Mouse (Mus musculus) cerebellum, adult 11 months (tissue): ENCODE data around the gene Ccr10.

Source experiments
- DNase-seq: peaks from one replicate; pipeline ENCODE4 v3.0.0; 2022

The Ccr10 gene

DNA sequence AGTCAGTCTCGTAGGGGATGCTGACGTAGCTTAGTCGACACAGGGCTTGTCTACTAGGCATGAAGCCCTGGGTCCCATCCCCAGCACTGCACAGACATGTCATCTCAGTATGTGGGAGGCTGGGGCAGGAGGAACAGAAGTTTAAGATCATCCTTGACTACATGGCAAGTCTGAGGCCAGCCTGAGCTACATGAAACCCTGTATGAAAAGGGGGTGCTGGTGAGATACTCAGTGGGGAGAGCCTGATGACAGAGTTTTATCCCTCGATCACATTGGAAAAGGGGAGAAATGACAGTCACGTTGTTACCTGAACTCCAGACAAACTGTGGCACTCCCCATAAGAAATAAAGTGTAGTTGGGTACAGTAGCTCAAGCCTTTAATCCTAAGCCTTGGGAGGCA, 12.3 kb upstream of the Ccr10 start:
- DNase-seq, result peak; percentile 25

DNA sequence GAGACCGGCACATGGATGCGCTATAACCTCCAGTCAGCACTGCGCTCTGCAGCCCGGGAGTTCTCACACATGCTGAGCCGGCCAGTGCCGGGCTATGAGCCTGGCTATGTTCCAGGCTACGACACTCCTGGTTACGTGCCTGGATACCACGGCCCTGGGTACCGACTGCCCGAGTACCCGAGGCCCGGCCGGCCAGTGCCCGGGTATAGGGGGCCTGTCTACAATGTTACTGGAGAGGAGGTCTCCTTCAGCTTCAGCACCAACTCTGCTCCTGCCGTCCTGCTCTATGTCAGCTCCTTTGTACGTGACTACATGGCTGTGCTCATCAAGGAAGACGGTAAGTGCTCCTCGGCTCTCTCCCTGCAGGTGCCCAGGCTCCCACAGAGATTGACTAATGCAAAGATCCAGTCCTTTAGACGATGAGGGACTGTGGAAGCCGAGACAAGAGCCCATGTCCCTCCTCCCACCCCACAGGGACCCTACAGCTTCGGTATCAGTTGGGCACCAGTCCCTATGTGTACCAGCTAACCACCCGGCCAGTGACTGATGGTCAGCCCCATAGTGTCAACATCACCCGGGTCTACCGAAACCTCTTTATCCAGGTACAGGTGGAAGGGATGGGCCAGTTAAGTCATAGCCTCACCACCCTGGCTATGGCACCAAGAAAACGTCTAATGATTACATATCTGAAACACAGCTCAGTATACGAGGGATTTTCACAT, 11.4 kb upstream of the Ccr10 start:
- DNase-seq, result peak; percentile 66

DNA sequence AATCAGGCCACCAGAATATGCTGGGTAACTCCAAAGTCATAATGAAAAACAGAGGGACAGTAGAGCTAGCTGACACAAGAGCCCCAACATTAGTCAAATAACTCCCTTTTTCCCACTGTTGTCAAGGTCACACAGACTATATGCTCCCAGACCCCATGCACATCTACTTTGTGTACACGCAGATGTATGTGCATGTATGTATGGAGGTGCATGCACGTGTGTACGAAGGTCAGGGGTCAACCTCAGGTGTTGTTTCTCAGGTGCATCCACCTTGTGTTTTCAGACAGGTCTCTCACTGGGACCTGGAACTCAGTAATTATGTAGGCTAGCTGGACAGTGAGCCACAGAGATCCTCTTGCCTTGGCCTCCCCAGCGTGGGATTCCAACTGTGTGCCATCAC, 10.2 kb upstream of the Ccr10 start:
- DNase-seq, result peak; percentile 28

DNA sequence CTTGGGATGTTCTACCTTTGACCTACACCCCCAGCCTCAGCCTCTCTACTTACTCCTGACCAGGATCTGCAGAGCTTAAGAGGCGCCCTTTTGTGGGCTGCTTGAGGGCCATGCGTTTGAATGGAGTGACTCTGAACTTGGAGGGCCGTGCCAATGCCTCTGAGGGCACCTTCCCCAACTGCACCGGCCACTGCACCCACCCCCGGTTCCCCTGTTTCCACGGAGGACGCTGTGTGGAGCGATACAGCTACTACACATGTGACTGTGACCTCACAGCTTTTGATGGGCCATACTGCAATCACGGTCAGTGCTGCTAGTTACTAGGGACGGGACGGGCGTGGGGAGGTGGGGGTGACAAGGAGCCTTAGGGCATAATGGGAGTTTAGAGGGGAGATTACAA, 9.7 kb upstream of the Ccr10 start:
- peak; percentile 32 for DNase-seq

DNA sequence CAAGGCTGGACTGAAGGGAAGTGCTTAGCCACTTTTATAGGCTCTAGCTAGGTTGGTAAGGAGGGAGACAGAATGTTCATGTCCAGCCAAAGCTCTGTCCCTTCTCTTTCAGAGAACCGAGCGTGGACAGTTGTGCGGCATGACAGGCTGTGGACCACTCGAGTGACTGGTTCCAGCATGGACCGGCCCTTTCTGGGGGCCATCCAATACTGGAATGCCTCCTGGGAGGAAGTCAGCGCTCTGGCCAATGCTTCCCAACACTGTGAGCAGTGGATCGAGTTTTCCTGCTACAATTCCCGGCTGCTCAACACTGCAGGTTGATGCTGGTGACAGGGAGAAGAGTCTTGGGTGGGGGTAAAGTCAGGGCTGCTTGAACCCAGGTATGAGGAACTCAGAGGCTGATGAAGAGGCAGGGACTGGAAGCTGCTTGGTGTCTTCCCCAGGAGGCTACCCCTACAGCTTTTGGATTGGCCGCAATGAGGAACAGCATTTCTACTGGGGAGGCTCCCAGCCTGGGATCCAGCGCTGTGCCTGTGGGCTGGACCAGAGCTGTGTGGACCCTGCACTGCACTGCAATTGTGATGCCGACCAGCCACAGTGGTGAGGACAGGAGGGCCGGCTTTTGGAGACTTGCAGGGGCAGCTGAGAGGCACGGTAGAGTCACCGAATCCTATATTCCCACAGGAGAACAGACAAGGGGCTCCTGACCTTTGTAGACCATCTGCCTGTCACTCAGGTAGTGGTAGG, 7.7 kb upstream of the Ccr10 start:
- no peak for DNase-seq

DNA sequence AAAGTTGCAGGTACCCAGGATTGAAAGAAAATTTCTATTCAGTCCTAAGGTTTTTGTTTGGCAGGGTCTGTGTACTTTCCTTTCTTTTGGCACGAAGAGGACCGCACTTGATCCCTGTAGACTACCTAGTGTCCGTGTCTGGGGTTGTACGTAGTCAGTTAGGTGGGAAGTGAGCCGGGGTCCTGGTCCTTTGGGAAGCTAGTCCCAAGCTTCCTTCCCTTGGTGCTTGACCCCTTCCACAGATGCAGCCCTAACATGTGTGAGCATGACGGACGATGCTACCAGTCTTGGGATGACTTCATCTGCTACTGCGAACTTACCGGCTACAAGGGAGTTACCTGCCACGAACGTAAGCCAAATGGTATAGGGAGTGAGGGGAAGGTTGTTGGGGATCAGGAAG, 6.7 kb upstream of the Ccr10 start:
- no peak for DNase-seq

DNA sequence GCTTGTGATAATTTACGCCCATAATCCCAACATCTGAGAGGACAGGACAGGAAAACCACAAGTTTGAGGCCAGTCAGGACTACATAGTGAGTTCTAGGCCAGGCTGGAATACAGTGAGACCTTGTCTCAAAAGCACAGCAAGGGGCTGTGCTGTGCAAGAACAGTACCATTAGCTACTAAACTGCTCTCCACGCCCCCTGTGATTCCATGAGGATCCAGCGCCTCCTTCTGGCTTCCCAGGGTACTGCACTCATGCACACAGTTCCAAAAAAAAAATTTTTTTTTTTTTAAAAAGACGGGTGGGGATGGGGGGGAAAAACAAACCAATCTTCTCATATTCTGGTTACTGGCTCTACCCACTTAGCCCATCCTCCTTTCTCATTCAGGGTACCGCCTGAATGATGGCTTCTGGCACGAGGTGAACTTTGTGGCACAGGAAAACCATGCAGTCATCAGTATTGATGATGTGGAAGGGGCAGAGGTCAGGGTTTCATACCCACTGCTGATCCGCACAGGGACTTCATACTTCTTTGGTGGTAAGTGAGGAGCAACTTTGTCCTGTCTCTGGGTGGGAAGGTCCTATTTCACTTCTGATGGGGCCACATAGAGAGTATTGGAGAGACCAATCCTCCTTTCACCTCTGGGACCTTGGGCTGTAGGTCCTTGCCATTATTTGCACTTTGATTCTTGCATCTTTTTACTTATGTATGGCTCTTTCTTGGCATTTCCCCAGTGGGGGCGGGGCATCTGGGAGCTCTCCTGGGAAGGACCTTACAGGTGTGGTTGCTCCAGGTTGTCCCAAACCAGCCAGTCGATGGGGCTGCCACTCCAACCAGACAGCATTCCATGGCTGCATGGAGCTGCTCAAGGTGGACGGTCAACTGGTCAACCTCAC, 5.8 kb upstream of the Ccr10 start:
- DNase-seq, result peak; percentile 64

DNA sequence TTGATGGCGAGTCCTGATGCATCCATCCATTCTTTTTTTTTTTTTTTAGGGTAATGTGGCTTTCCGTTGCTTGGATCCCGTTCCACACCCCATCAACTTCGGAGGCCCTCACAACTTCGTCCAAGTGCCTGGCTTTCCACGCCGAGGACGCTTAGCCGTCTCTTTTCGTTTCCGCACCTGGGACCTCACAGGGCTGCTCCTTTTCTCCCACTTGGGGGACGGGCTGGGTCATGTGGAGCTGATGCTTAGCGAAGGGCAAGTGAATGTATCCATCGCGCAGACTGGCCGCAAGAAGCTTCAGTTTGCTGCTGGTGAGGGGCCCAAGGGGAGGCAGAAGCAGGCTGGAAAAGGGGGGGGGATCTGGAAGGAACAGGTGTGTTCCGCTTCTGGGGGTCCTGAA, 5.0 kb upstream of the Ccr10 start:
- no peak for DNase-seq

DNA sequence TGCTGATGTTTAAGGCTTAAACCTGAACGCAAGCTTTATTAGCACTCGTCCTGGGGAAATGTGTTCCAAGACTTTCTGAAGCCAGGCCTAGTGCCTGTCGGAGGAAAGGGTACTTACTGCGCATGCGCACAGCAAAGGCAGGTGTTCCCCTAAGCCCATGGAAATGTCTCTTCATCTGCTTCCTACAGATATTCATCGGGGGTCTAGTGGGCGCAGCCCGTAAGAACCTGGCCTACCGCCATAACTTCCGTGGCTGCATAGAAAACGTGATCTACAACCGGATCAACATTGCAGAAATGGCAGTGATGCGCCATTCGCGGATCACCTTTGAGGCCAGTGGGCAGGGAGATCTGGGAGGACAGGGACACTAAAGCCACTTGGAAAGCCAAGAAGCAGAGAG, 4.1 kb upstream of the Ccr10 start:
- DNase-seq, result peak; percentile 71

DNA sequence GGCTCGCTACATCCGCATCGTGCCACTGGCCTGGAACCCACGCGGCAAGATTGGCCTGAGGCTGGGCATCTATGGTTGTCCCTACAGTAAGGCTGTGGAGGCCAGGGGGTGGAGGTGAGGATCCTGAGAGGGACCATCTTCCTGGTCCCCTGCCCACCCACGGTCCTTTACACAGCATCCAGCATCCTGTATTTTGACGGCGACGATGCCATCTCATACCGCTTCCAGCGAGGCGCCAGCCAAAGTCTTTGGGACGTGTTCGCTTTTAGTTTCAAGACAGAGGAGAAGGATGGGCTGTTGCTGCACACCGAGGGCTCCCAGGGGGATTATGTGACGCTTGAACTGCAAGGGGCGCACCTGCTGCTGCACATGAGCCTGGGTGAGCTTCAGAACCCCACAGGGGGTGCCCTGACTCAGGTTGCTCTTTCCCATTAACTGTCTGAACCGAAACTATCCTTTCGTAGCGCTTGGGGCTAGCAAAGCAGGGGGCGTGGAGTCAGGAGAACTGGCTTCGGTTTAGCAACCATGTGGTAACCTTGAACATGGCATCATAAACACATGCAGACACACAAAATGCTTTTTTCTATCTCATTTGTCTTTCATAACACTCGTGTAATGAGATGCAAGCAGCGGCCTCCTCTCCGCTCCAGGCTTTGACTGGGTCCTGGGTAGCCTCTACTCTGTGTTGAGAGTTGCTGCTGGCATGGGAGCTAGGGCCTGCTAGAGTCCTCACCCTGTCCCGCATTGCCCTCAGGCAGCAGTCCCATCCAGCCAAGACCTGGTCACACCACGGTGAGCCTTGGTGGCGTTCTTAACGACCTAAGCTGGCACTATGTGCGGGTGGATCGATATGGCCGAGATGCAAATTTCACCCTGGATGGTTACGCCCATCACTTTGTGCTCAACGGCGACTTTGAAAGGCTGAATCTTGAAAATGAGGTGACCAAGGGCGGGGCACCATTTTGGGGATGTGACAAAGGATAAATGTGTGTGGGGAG, 3.1 kb upstream of the Ccr10 start:
- DNase-seq, result peak; percentile 59

DNA sequence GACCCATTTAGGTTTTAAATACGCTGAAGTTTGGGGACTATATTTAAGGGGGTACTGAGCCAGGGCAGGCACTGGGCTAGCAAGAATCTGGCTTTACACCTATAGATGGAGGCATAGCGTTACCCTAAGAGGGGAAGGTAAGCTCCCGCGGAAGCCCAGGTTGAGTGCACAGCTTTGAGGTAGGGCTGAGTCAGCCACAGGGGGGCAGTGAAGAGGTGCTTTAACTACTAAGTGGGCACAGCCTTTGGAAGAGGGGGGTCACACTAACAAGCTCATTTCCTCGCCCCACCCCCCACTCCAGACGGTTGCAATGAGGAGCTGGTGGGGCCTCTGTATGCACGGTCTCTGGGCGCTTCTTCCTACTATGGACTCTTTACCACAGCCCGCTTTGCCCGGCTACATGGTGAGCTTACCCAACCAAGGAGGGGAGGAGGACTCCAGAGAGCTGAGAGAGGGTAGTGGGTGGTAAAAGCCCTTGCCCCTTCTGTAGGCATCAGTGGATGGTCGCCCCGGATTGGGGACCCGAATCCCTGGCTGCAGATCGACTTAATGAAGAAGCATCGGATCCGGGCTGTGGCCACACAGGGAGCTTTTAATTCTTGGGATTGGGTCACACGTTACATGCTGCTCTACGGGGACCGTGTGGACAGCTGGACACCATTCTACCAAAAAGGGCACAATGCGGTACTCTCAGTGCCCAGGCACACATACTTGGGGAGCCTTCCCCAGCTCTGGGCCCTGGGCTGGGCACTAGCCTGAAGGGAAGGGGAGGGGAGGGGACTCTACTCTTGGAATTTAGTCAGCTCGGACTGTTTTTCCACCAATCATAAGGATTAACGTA, 1.9 kb upstream of the Ccr10 start:
- DNase-seq, result peak; percentile 89

DNA sequence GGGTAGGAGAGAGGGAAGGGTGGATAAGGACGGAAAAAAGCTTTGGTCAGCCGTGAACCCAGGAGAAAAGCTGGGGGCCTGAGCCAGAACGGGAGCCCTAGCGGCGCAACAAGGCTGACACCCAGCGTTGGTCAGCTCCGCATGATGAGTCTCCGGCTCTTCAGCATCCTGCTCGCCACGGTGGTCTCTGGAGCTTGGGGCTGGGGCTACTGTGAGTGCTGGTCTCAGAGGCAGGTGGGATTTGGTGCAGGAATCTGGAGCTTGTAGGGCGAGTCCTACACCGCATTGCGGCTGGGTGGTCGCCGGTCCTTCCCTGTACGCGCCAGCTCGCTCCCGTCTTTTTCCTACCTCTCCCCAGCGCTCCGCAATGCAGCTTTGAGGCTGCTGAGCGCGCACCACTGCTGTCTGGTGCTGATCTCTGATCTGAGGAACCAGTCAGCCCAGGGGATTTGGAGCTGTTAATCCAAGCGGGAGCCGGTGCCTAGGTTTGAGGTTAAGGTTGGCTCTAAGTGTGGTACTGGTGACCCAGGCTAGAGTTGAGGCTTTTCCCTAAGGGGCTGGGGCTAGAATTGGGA, 961 bp upstream of the Ccr10 start:
- peak; percentile 71 for DNase-seq

DNA sequence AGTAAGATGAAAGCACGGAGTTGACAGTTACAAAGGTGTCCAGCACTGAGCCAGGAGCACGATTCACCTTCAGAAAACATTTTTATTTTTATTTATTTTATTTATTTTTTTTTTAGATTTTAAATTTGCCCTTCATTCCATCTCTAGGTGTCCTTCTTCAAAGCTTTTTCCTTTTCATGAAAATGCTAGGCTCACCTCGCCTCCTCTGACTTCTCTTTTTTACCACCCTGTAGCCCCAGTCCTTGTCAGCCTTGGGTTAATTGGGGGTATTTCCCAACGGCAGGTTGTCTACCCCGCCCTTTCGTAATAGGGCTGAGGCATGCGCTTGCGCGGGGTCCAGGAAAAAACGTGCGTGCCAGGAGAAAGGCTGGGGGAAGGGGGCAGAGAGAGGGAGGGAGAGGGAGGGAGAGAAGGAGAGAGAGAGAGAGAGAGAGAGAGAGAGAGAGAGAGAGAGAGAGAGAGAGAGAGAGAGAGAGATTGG, 433 bp upstream of the Ccr10 start:
- DNase-seq, result peak; percentile 74

DNA sequence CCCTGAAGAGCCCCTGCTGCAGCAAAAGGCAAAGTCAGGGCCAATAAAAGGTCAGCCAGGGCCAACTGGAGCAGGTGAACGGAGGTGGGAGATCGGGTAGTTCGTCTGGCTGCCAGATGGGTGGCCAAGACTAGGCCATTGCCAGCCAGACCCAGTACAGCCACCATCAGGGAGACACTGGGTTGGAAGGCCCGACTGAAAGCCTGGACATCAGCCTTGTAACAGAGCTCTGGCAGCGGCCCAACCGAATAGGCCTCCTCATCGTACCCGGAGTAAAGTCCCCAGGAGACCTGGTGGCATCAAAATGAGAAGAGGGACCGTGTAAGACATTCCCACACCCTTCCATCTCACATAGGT, 876 bp downstream of the Ccr10 start:
- DNase-seq, result peak; percentile 68

DNA sequence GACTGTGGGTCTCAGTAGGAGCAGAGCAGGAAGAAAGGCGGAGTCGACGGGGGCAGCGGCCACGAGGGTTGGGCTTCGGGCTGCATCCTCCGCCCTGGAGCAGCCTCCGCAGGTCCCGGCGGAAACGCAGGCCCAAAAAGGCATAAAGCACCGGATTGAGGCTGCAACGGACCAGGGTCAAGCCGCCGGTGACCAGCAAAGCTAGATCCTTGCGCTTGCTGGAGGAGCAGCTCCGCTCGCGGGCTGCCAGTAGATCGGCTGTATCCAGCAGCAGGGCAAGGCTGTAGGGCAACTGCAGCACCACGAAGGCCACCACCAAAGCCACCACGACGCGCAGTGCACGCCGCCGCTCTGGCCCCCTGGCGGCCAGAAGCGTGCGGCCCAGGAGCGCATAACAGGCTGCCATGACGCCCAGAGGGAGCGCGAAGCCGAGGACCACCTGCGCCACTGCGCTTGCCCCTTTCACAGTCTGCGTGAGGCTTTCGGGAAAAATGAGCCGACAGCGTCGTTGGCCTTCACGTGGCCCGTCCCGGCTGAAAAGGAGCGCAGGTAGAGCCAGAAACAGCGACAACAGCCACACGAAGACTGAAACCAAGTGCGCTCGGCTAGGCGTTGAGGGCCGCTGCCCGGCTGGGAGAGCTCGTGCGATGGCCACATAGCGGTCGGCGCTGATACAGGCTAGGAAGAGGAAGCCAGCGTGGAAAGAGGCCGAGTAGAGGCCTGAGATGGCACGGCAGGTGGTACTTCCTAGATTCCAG, 1.4 kb downstream of the Ccr10 start:
- peak; percentile 70 for DNase-seq

DNA sequence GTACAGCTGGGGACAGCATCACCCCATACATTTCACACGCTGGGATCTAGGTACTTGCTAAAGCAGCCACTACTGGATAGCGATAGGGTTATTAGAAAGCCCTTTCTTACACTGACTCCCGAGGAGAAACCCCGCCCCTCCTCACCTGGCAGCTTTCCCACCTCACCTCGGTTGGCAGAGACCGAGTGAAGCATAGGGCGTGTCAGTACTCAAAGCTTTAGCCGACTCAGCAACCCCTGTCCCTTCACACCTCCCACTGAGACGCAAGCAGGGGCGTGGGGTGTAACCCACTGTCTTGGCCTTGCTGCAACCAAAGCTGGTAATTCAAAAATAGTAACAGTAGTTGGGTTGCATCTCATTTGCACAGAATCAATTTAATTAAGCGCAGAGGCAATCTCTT, 2.1 kb downstream of the Ccr10 start:
- peak; percentile 70 for DNase-seq

DNA sequence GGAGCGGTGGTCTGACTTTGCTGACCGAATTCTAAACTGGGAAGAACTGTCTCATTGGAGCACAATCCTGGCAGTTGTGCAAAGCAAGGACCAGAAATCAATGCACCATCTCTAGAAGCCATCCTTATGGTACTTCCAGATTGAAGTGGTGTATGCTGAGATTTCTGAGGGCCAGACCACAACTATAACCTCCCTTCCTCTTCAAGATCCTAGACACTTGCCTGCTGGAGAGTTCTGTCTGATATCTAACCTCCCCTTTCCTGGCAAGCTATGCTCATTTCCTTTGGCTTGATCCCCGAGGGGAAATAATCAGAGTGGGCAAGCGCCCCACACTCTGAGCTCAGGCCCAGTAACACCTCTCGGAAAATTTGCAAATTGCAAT, 2.8 kb downstream of the Ccr10 start:
- DNase-seq, result no peak

DNA sequence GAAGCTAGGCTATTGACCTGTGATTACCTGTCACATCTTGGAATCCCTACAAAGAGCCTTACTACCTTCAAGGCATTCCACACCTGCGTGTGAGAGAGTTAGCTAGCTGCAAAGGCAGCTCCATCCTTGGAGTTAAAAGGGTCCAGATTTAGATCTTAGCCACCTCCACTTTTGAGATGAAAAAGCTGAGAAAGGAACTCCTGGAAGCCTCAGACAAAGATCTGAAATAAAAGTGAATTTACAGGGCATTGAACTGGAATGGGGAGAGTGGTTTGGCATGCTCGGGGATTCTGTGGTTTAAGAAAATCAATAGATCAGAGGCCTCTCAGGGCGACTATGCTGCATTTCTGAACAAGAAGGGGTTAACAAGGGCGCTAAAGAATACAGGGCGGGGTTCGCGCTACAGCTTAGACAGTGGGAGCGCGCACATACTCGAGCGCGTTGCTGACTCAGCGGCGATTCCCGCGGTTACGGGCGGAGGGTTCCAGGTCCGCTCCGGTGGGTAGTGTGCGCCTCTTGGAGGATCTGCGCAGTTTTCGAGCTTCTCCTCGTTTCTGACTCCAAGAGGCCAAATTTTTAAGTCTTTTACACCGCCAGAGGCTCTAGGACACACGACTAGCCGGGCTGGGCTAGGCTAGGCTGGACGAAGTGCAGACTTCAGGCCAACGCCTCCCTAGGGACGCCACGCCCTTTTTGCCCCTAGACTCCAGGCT, 3.4 kb downstream of the Ccr10 start:
- peak; percentile 72 for DNase-seq

DNA sequence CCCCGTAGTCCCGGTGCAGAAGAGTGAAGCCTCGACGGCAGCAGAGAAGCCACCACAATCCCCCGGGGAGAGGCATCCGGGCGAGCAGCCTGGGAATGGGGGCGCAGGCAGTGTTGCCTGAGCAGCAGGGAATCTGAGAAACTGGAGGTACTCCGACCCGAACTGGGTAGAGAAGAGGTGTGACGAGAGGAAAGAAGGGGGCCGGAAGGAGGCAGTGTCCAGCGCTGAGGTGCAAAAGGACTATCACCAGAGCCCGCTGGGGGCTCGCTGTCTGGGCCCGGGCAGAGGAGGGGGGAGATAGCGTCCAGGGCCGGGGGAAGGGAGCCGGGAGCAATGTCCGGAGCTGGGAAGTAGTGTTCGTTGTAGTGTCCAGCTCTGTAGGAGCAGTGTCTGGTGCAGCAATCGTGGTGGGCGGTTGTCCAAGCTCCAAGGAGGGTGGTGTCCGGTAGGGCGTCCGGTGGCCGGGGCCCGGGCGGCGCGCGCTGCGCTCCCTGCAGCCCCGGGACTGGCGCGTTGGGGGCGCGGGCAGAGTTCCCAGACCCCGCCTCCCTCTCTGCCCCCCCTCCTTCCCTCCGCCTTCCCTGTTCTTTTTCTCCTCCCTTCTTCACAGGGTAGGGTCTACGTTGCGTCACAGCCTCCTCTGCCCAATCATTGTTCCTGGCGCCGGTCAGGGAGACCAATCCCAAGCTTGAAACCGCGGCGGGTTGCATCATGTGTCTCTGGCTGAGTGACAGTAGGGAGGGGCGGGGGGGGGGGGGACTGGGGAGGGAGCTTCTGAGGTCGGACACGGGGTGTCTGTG, 4.2 kb downstream of the Ccr10 start, which contains the start of gene Plekhh3:
Plekhh3 (minus strand) TSS at position 541 of the 800 bp plus-strand sequence.
- peak; percentile 95 for DNase-seq
